In the genomic region with DNA sequence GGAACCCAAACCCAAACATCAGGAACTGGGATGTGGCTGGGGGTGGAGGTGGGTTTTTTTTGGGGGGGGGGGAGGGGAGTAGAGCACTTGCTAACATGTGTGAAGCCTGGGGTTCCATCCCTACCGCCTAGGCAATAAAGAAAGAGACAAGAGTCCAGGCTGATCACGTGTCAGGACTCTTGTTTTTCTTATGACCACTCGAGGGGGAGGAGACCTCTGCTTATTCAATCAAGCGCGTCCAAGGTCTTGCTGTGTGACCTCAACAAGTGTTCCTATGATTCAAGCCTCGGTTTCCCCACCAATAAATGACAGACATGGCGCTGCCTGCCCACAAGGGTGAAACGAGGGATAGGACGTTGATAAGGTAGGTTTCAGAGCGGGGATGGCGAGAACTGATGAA, we compare ENCODE assay signal across 22 mouse cellular contexts.
"Had no signal": no experiment of that assay in that cellular context is flagged by ENCODE, and none has a peak within 500 bp of the region (broad histone marks: within the 10 kb centered on the region; RNA-seq: fewer than 3 reads in every experiment).

No protein-coding gene starts in this region.

- DNase-seq: layer of hippocampus, adult 9-11 months; liver; lung, embryonic 14.5 days; lung, postnatal 14 days; right cerebral cortex, adult 18-20 months; right cerebral cortex, postnatal 14 days; right cerebral cortex, postnatal 4 days; thymus, adult 2 months; thymus, postnatal 14 days; thymus, postnatal 4 days had no signal

- H3K9ac ChIP-seq: limb, embryonic 13.5 days; liver, embryonic 12.5 days; liver, embryonic 15.5 days; lung, embryonic 14.5 days; midbrain, embryonic 12.5 days; midbrain, embryonic 15.5 days; neural tube, embryonic 12.5 days; neural tube, embryonic 15.5 days had no signal

- H3K27me3 ChIP-seq: limb, embryonic 13.5 days; liver, embryonic 15.5 days; midbrain, embryonic 15.5 days; neural tube, embryonic 12.5 days; neural tube, embryonic 15.5 days had no signal

- H3K4me3 ChIP-seq: layer of hippocampus, adult 2 months; limb, embryonic 10.5 days; limb, embryonic 13.5 days; liver, embryonic 12.5 days; liver, embryonic 15.5 days; megakaryocyte, embryonic 14.5 days; midbrain, embryonic 12.5 days; midbrain, embryonic 15.5 days; neural tube, embryonic 12.5 days; neural tube, embryonic 15.5 days had no signal

- H3K27ac ChIP-seq: layer of hippocampus, adult 2 months; limb, embryonic 10.5 days; limb, embryonic 13.5 days; liver, embryonic 12.5 days; liver, embryonic 15.5 days; midbrain, embryonic 12.5 days; midbrain, embryonic 15.5 days; neural tube, embryonic 12.5 days; neural tube, embryonic 15.5 days; stomach, postnatal 0 days had no signal

- ATAC-seq: intestine, postnatal 0 days; liver, embryonic 12.5 days; midbrain, embryonic 15.5 days had no signal

- H3K4me2 ChIP-seq: limb, embryonic 13.5 days; liver, embryonic 12.5 days; liver, embryonic 15.5 days; lung, embryonic 14.5 days; midbrain, embryonic 12.5 days; midbrain, embryonic 15.5 days; neural tube, embryonic 12.5 days; neural tube, embryonic 15.5 days had no signal

- H3K36me3 ChIP-seq: limb, embryonic 10.5 days; limb, embryonic 13.5 days; liver, embryonic 12.5 days; liver, embryonic 15.5 days; midbrain, embryonic 12.5 days; midbrain, embryonic 15.5 days; neural tube, embryonic 12.5 days; neural tube, embryonic 15.5 days had no signal

- H3K9me3 ChIP-seq: limb, embryonic 10.5 days; liver, embryonic 12.5 days; liver, embryonic 15.5 days; midbrain, embryonic 12.5 days; midbrain, embryonic 15.5 days; neural tube, embryonic 12.5 days; neural tube, embryonic 15.5 days had no signal

- H3K4me1 ChIP-seq: liver, embryonic 15.5 days had no signal
